Comparison of ENCODE assay signal across 26 mouse cellular contexts in genomic region chr6:41202302-41202701, GRCm38 (mm10).
A peak's percentile ranks its signal among the peaks of the same experiment; 100 is the strongest.
DNase-seq lines count a peak whose midpoint lies in the region; ATAC-seq lines count a peak whose summit lies in the region.
"Had no signal": no experiment of that assay in that cellular context is flagged by ENCODE, and none has a peak within 500 bp of the region (broad histone marks: within the 10 kb centered on the region; RNA-seq: fewer than 3 reads in every experiment).

No protein-coding gene starts in this region.

- ATAC-seq in granulocyte monocyte progenitor cell, adult 5-6 weeks (replicated peaks; ENCODE audit: poor library complexity, severe bottlenecking) = 0 out of 2 replicates have a peak, but pooled peaks have one; percentile 25
- no peak for ATAC-seq in hindbrain, embryonic 16.5 days
- ATAC-seq: forebrain, embryonic 14.5 days; forebrain, embryonic 16.5 days; Patski had no signal

- intact Hi-C loops in left cerebral cortex, postnatal 10 days (cut with DNase I) = no loop called here

- no peak overlapping the region for H3K27ac ChIP-seq in hindbrain, embryonic 16.5 days (ENCODE audit: low read depth, low read length)
- H3K27ac ChIP-seq: embryonic facial prominence, embryonic 13.5 days; embryonic facial prominence, embryonic 15.5 days; forebrain, embryonic 10.5 days; forebrain, embryonic 12.5 days had no signal

- no peak overlapping the region for H3K4me3 ChIP-seq in hindbrain, embryonic 16.5 days (ENCODE audit: low read length)
- H3K4me3 ChIP-seq: embryonic facial prominence, embryonic 13.5 days; embryonic facial prominence, embryonic 15.5 days; erythroblast, embryonic 14.5 days; forebrain, embryonic 10.5 days; forebrain, embryonic 12.5 days had no signal

- H3K9me3 ChIP-seq in hindbrain, embryonic 16.5 days (ENCODE audit: control insufficient read depth, low read length) = no peaks in the 10 kb centered on the region
- H3K9me3 ChIP-seq: embryonic facial prominence, embryonic 13.5 days; embryonic facial prominence, embryonic 15.5 days; forebrain, embryonic 10.5 days; forebrain, embryonic 12.5 days; G1E had no signal

- no peak overlapping the region for H3K4me2 ChIP-seq in hindbrain, embryonic 16.5 days (ENCODE audit: low read length)
- H3K4me2 ChIP-seq: embryonic facial prominence, embryonic 13.5 days; embryonic facial prominence, embryonic 15.5 days; forebrain, embryonic 12.5 days had no signal

- H3K27me3 ChIP-seq in hindbrain, embryonic 16.5 days (replicated peaks; ENCODE audit: control insufficient read depth, insufficient read depth, low read length) = no peaks in the 10 kb centered on the region
- H3K27me3 ChIP-seq: CH12.LX; embryonic facial prominence, embryonic 13.5 days; embryonic facial prominence, embryonic 15.5 days; forebrain, embryonic 12.5 days; Patski had no signal

- WGBS in hindbrain, embryonic 16.5 days = 84% methylated on average over 2 of the region's 2 CpGs

- no peaks in the 10 kb centered on the region for H3K36me3 ChIP-seq in hindbrain, embryonic 16.5 days (ENCODE audit: control insufficient read depth, insufficient read depth, low read length)
- H3K36me3 ChIP-seq: embryonic facial prominence, embryonic 13.5 days; embryonic facial prominence, embryonic 15.5 days; forebrain, embryonic 10.5 days; forebrain, embryonic 12.5 days; G1E had no signal

- H3K4me1 ChIP-seq in hindbrain, embryonic 16.5 days (ENCODE audit: control insufficient read depth, insufficient read depth, low read depth, low read length) = no peaks in the 10 kb centered on the region
- H3K4me1 ChIP-seq: embryonic facial prominence, embryonic 13.5 days; embryonic facial prominence, embryonic 15.5 days; forebrain, embryonic 10.5 days; forebrain, embryonic 12.5 days had no signal

- DNase-seq in thymus, postnatal 25 days = peak; percentile 2
- no peak for DNase-seq in thymus, adult 18-20 months
- peak; percentile 51 for DNase-seq in naive thymus-derived CD4-positive, alpha-beta T cell, adult 2 months (ENCODE audit: low read depth)
- no peak for DNase-seq in left cerebral cortex, postnatal 10 days (ENCODE audit: extremely low spot score in 1 of 2, low spot score in 2 of 2)
- DNase-seq in layer of hippocampus, postnatal 14 days (ENCODE audit: low spot score in 2 of 2) = no peak
- DNase-seq: adrenal gland, adult 8-10 months; adrenal gland, postnatal 14 days; adrenal gland, postnatal 36 days; B cell, adult 2 months; cerebellum, adult 11-12 months; cerebellum, adult 2 months; cerebellum, adult 9-10 months; cerebellum, postnatal 10 days; cerebellum, postnatal 25 days had no signal

- no peak overlapping the region for H3K9ac ChIP-seq in hindbrain, embryonic 16.5 days (ENCODE audit: low read depth, low read length)
- H3K9ac ChIP-seq: embryonic facial prominence, embryonic 13.5 days; embryonic facial prominence, embryonic 15.5 days; forebrain, embryonic 12.5 days had no signal

Comparison
In these comparisons a context has a peak if more than half of its experiments do, and no peak if none do; other contexts are left out.
1. DNase-seq: peak in thymus, postnatal 25 days (single experiment) and naive thymus-derived CD4-positive, alpha-beta T cell, adult 2 months (single experiment); none in thymus, adult 18-20 months (0 of 2), left cerebral cortex, postnatal 10 days (0 of 2) and layer of hippocampus, postnatal 14 days (0 of 2).